Mouse (Mus musculus) liver, embryonic 12.5 days (tissue): ENCODE measurements around the gene Mgmt. TPM values are rescaled to one million over a fixed set of nuclear protein-coding genes. Genes with fewer than 3 reads are reported as not detected.
A peak's percentile ranks its signal among the peaks of the same experiment; 100 is the strongest.

Source experiments
- ATAC-seq: fragments of 200-750 bp; cut with Nextera tagmentation; 2 replicates; pipeline ENCODE4 v1.8.0; 2017; ENCODE audit warnings: moderate number of reproducible peaks, mild to moderate bottlenecking, moderate library complexity
- H3K27ac ChIP-seq: fragments of 300-500 bp; sonication (generic); 2 replicates; pipeline ENCODE4 v1.5.1; 2016; ENCODE audit warnings: mild to moderate bottlenecking
- H3K27me3 ChIP-seq: fragments of 300-500 bp; sonication (generic); replicated peaks from 2 replicates; pipeline ENCODE4 v1.6.1; 2016; ENCODE audit warnings: mild to moderate bottlenecking, moderate library complexity
- H3K36me3 ChIP-seq: fragments of 300-500 bp; sonication (generic); 2 replicates; pipeline ENCODE4 v1.6.1; 2016; ENCODE audit warnings: mild to moderate bottlenecking, moderate library complexity
- H3K4me1 ChIP-seq: fragments of 300-500 bp; sonication (generic); 2 replicates; pipeline ENCODE4 v1.6.1; 2016
- H3K4me2 ChIP-seq: fragments of 300-500 bp; sonication (generic); 2 replicates; pipeline ENCODE4 v1.6.1; 2016; ENCODE audit warnings: mild to moderate bottlenecking, moderate library complexity
- H3K4me3 ChIP-seq: fragments of 300-500 bp; sonication (generic); 2 replicates; pipeline ENCODE4 v1.5.1; 2016; ENCODE audit warnings: mild to moderate bottlenecking, moderate library complexity
- H3K9ac ChIP-seq: fragments of 300-500 bp; sonication (generic); 2 replicates; pipeline ENCODE4 v1.6.1; 2016; ENCODE audit warnings: mild to moderate bottlenecking, moderate library complexity
- H3K9me3 ChIP-seq: fragments of 300-500 bp; sonication (generic); replicated peaks from 2 replicates; pipeline ENCODE4 v1.6.1; 2016; ENCODE audit warnings: mild to moderate bottlenecking, moderate library complexity
- WGBS: fragments of 180-500 bp; shearing (Covaris S2); methylation state at CpG from one replicate; pipeline ENCODE4 v1.1.7; 2016; ENCODE audit not compliant: insufficient replicate concordance; 5-methylcytosine and 5-hydroxymethylcytosine counted together
- polyA plus RNA-seq: library from polyadenylated mRNA; unstranded; fragments of >200 nt; fragmentation: Nextera tagmentation; extraction: Ambion mirVana; gene quantifications from 2 replicates; pipeline ENCODE4 v1.2.1, GENCODE M21; 2016

Gene Mgmt
- polyA plus RNA-seq = 4.0 and 4.2 TPM in 2 replicates

DNA sequence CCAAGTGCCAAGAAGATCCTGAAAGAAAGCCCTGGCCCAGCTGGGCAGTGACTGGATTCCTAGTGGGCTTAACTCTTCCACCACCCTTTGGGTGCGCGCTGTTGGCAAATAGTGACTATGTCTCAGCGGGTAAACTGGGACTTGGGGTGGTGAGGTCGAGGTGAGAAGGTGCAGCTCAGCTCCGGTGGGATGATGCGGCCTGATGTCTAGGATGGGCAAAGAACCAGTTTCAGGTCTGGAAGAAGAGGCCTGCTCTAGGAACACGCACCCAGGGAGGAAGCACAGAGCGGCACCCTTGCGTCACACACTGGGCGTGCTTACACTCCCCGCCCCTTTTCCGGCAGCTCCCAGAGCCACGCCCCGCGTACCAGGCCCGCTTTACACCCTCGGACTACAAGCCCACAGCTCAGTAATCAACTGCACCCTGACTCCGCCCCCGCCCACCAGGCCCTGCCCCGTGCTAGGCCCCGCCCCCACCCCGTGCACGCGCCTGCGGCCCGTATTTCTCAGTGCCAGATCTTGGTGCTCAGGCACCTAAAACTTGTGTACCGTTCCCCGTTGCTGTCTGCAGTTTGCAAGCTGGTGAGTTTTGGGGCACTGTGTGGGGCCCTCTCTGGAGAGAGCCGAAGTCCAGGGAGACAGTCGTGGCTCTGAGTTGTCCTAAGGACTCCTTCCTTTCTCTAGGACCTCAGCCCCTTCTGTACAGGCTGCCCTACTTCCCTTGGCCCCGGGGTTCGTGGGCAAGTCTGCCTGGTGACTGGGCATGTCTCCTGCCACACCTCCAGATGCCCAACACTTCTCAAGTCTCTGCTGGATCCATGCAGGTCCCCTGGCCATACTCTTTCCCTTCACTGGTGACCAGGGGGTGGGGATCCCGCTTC is at the start of gene Mgmt:
Mgmt (plus strand) TSS at position 509 of the 881 bp plus-strand sequence.
- Histone ChIP-seq H3K27me3 (no peaks in the 10 kb centered on the region), H3K36me3 (no peaks in the 10 kb centered on the region), H3K4me2 (peak within 1 kb of the TSS; percentile 77), H3K27ac (peak within 1 kb of the TSS; percentile 75; the same call in 1 of the 2 replicates), H3K4me3 (peak within 1 kb of the TSS; percentile 52), H3K9ac (peak within 1 kb of the TSS; percentile 67), H3K9me3 (no peaks in the 10 kb centered on the region), H3K4me1 (peaks cover 39% of the 10 kb centered on the region)
- 10% methylated on average over 33 of the region's 33 CpGs for WGBS
- ATAC-seq = peak; percentile 99

DNA sequence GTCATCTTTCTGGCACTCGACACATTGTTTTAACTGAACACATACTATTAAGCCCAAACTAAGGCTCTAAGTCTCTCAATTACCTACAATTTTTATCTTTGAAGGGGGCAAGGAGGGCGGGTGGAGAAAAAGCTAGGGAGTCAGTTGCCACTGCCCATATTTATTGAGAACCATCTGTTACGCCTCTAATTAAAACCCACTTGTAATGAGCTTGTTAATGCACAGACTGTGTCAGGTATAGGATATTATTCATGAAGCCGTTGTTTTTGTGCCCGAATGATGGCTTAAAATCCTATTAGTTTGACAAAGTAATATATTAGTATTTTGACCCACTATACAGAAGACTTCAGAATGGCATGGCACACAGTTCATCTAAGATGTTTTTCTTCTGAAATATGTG is 49.6 kb upstream of the Mgmt start:
- no peak overlapping the region for H3K27ac ChIP-seq
- ATAC-seq = no peak
- H3K27me3 ChIP-seq = no peaks in the 10 kb centered on the region
- no peak overlapping the region for H3K4me2 ChIP-seq
- H3K4me3 ChIP-seq = no peak overlapping the region
- WGBS = 68% methylated on average over 5 of the region's 5 CpGs
- H3K36me3 ChIP-seq = no peaks in the 10 kb centered on the region
- H3K4me1 ChIP-seq = no peaks in the 10 kb centered on the region
- H3K9me3 ChIP-seq = no peaks in the 10 kb centered on the region
- H3K9ac ChIP-seq = no peak overlapping the region

DNA sequence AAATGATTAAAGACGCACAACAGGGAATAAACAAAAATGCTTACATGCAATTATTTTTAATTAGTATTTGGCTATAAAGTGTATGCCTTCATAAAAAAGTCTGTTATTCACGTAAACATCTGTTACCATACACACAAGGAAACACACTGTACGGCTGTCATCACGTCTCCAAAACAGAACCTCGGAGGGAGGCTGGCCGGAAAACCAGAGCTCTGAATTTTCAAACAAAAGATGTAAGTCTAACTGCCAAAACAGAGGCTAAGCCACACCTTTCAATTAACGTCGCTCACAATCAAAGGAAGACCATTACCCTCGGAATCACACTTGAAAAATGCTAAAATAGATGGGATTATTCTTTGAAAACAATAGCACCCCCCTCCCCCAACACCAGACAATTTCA is 49.1 kb upstream of the Mgmt start:
- ATAC-seq = no peak
- Histone ChIP-seq H3K27ac (no peak overlapping the region), H3K9ac (no peak overlapping the region), H3K4me3 (no peak overlapping the region), H3K27me3 (no peaks in the 10 kb centered on the region; the same call in 1 of the 2 replicates), H3K9me3 (no peaks in the 10 kb centered on the region), H3K36me3 (no peaks in the 10 kb centered on the region), H3K4me1 (no peaks in the 10 kb centered on the region), H3K4me2 (no peak overlapping the region)
- WGBS = 60% methylated on average over 9 of the region's 9 CpGs

DNA sequence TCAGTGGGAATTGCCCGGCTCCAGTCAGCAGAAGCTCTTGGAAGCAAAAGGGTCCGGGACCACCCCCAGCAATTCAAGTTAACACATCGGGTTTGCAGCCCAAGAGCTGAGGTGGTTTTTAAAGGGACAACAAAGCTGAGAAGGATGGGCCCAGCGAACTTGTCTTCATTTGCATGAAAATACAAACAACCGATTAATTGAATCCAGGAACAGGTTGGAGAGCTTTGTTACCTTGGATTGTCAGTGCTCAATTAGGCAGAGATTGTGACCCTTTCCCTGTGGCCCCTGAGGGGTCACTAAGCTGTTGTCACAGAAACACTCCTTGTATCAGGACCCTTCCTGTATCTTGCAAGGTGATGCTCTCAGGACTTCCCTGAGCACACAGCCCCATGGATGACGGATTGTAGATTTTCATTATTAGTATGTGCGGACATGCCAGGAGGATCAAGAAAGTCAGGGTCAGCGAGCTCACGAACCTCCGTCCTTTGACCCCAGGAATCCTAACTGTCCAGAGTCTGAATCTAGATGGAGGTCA is 48.3 kb upstream of the Mgmt start:
- Histone ChIP-seq H3K4me3 (no peak overlapping the region), H3K27me3 (no peaks in the 10 kb centered on the region; the same call in 1 of the 2 replicates), H3K27ac (no peak overlapping the region), H3K9me3 (no peaks in the 10 kb centered on the region), H3K36me3 (no peaks in the 10 kb centered on the region), H3K4me1 (no peaks in the 10 kb centered on the region), H3K4me2 (no peak overlapping the region), H3K9ac (no peak overlapping the region)
- 62% methylated on average over 10 of the region's 10 CpGs for whole genome bisulfite sequencing
- ATAC-seq = no peak

DNA sequence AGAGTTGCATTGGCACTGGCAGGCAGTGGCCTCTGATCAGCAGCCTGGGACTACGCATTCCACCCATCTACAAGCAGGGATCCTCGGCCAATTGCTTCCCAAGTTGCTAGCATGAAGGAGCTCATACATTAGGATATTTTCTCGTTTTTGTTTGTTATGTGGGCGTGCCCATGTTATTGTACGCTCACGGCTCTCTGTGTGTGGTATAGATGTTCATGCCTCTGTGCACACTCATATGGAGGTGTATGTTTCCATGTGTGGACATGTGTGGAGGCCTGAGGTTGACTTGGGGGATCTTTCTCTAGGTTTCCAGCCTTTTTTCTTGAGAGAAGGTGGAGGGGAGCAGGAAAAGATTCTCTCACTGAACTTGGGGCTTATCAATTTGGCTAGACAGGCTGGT is 46.8 kb upstream of the Mgmt start:
- Histone ChIP-seq H3K27ac (no peak overlapping the region), H3K9ac (no peak overlapping the region), H3K4me2 (no peak overlapping the region), H3K4me1 (no peaks in the 10 kb centered on the region), H3K27me3 (no peaks in the 10 kb centered on the region; the same call in none of the 2 replicates), H3K4me3 (no peak overlapping the region), H3K36me3 (no peaks in the 10 kb centered on the region), H3K9me3 (no peaks in the 10 kb centered on the region)
- WGBS = 66% methylated on average over 6 of the region's 6 CpGs
- no peak for ATAC-seq

DNA sequence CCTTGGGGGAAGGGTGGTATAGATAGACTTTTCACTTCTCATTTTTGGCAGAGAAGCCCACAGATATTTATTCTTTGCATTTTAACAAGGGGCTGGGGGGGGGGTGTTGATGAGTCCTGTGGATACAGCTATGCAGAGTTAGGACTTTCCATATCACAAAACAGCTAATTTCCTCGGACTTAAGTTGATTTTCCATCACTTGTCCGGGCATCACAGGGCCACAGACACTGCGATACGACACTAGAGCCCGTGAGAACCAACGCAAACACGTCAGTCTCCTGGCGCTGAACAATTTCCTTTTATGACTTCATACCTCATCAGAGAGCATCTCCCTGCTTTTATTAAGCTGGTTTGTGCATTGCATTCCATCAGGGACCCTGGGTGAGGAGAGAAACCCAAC is 45.7 kb upstream of the Mgmt start:
- Histone ChIP-seq H3K4me3 (no peak overlapping the region), H3K36me3 (no peaks in the 10 kb centered on the region), H3K4me1 (no peaks in the 10 kb centered on the region), H3K9me3 (no peaks in the 10 kb centered on the region), H3K27ac (no peak overlapping the region), H3K27me3 (peaks cover 2% of the 10 kb centered on the region), H3K9ac (no peak overlapping the region), H3K4me2 (no peak overlapping the region)
- WGBS = 70% methylated on average over 8 of the region's 8 CpGs
- no peak for ATAC-seq

DNA sequence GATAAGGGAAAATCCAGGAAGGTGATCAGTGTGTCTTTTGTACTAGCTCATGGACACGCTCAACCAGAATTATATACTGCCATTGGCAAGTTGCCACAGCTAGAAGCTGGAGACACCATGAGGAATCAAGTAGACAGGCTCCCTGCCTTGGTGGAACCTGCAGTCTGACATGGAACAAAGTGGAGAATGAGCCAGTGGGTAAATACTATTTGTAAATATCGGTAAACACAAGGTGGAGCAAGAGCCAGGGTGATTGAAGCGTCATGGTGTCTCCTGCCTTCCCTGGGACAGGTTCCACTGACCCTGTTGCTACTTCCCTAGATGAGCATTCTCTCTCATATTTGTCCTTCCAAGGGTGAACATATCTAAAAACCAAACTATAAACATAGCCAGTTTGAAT is 44.6 kb upstream of the Mgmt start:
- peaks cover 4% of the 10 kb centered on the region for H3K27me3 ChIP-seq
- no peaks in the 10 kb centered on the region for H3K4me1 ChIP-seq
- ATAC-seq = no peak
- H3K9me3 ChIP-seq = no peaks in the 10 kb centered on the region
- H3K27ac ChIP-seq = no peak overlapping the region
- 53% methylated on average over 3 of the region's 3 CpGs for WGBS
- no peak overlapping the region for H3K4me3 ChIP-seq
- H3K4me2 ChIP-seq = no peak overlapping the region
- H3K36me3 ChIP-seq = no peaks in the 10 kb centered on the region
- no peak overlapping the region for H3K9ac ChIP-seq

DNA sequence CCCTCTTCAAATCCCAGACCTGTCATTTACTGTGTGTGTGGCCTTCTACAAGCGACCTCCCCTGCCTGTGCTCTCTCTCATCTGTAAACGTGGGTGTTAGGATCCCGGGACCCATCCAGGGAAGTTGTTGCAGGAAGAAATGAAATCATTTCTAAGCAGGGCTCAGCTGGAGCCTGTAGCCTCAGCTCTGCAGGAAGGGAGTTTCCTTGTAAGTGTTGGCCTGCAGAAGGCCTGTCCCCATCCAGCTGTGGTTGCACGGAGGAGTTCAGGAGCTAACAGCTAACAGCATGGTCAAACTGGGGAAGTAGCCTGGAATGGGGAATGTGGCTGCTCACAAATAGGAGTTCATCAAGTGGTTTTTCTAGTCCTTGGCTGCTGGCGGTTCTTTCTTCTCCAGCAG is 44.1 kb upstream of the Mgmt start:
- Histone ChIP-seq H3K4me2 (no peak overlapping the region), H3K4me1 (no peaks in the 10 kb centered on the region), H3K36me3 (no peaks in the 10 kb centered on the region), H3K9ac (no peak overlapping the region), H3K9me3 (no peaks in the 10 kb centered on the region), H3K27ac (no peak overlapping the region), H3K27me3 (peaks cover 4% of the 10 kb centered on the region), H3K4me3 (no peak overlapping the region)
- no peak for ATAC-seq
- 40% methylated on average over 5 of the region's 5 CpGs for WGBS

DNA sequence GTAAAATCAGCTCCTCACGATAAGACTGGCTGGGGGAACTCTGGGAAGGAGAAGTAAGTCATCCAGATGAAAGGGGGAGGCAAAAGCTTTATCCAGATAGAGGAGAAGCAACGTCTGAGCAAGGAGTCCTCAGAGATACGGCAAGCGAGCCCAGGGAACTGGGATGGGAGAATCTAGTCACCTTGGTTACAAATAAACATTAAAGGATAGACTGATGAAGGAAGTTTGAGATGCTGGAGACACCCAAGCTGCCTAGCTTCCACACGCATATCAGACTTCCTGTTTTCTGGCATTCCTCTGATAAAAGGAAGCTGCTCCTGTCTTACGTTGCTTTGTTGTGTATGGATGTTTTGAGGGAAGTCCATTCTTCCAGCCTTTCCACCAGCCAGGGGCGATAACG is 42.5 kb upstream of the Mgmt start:
- Histone ChIP-seq H3K9ac (no peak overlapping the region), H3K9me3 (no peaks in the 10 kb centered on the region), H3K27me3 (peaks cover 4% of the 10 kb centered on the region), H3K27ac (no peak overlapping the region), H3K36me3 (no peaks in the 10 kb centered on the region), H3K4me1 (no peaks in the 10 kb centered on the region), H3K4me2 (no peak overlapping the region), H3K4me3 (no peak overlapping the region)
- ATAC-seq = no peak
- WGBS = 30% methylated on average over 8 of the region's 8 CpGs

DNA sequence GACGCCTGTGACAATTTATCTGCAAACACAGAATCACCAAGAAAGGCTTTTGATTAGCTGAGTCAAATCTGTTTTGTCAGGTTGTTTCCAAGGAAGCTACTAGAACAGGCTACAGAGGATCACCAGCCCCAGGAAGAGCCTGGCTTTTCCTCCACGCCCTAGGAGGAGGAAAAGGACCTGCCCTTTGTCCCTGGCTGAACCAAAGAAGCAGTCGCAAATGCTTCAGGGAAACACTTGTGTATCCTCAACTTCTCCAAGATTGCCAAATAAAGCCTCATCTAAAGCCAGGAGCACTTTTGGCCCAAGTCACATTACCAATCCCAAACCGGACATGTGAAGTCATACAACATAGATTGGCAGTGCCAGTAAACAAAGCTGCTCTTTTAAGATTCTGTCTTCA is 41.7 kb upstream of the Mgmt start:
- no peak overlapping the region for H3K4me2 ChIP-seq
- H3K9me3 ChIP-seq = no peaks in the 10 kb centered on the region
- H3K4me1 ChIP-seq = no peaks in the 10 kb centered on the region
- H3K36me3 ChIP-seq = no peaks in the 10 kb centered on the region
- no peak overlapping the region for H3K9ac ChIP-seq
- WGBS = 41% methylated on average over 4 of the region's 4 CpGs
- H3K4me3 ChIP-seq = no peak overlapping the region
- ATAC-seq = no peak
- H3K27ac ChIP-seq = no peak overlapping the region
- peaks cover 4% of the 10 kb centered on the region for H3K27me3 ChIP-seq

DNA sequence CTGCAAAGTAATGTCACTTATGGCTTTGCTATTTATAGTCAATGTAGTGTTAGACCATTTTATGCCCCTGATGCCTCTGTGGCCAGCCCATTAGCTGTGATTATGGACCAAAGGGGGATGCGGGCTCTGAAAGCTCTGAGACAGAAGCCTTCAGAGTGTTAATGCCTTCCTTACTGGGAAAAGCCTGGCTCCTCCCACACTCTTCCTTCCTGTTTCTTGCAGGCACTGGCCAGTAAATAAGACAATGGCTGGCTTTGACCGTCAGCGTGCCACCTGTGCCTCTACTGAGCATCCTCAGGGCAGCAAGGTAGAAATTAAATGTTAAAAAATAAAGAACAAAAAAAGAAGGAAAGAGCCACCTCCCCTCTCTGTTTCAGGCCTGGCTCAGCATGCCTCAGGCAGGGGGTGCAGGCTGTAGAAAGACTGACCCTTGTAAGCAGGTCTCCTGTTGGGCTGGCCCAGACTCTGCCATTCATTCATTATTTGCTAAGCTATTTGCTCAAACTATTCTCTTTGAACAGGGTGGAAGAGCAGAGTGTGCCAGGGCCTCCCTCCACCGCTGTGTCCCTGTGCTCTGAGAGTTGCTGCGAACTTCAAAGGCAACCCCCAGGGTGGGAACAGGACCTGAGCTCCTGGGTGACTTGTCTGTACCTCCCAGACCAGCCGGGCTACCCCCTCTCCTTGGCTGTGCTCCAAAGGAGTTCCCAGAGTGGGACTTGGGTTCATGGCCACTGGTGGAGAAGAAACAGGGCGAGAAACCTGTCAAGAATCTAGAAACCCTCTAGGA is 29.5 kb upstream of the Mgmt start:
- H3K27me3 ChIP-seq = 0 out of 2 replicates have a peak, but pooled peaks cover 4% of the 10 kb centered on the region
- no peaks in the 10 kb centered on the region for H3K36me3 ChIP-seq
- WGBS = 22% methylated on average over 7 of the region's 7 CpGs
- H3K27ac ChIP-seq = no peak overlapping the region
- ATAC-seq = no peak
- no peaks in the 10 kb centered on the region for H3K9me3 ChIP-seq
- H3K9ac ChIP-seq = no peak overlapping the region
- no peaks in the 10 kb centered on the region for H3K4me1 ChIP-seq
- H3K4me3 ChIP-seq = no peak overlapping the region
- no peak overlapping the region for H3K4me2 ChIP-seq

DNA sequence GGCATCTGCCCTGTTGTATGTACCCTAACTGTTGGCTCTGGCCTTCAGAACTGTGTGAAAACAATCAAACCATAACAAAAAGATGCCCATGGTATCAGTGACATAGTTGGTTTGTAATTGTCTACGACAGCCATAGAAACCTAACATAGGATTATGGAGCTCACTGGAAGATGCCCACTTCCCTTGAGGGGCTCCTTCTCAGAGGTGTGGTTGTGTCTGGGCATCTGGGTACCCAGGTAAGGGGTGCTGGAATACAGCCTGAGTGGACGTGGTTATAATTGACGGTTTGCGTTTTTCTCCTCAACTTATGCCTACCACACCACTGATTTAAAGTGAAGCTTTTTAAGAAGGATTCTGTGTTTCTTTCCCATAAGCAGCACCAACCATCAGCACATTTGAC is 28.5 kb upstream of the Mgmt start:
- 77% methylated on average over 4 of the region's 4 CpGs for WGBS
- no peak overlapping the region for H3K27ac ChIP-seq
- no peak for ATAC-seq
- no peak overlapping the region for H3K9ac ChIP-seq
- no peaks in the 10 kb centered on the region for H3K9me3 ChIP-seq
- H3K4me2 ChIP-seq = no peak overlapping the region
- no peak overlapping the region for H3K4me3 ChIP-seq
- H3K4me1 ChIP-seq = no peaks in the 10 kb centered on the region
- H3K27me3 ChIP-seq = 0 out of 2 replicates have a peak, but pooled peaks cover 4% of the 10 kb centered on the region
- H3K36me3 ChIP-seq = no peaks in the 10 kb centered on the region
